Mouse (Mus musculus): Measurements from ENCODE around the gene Ms4a3. TPM values are rescaled to one million over a fixed set of nuclear protein-coding genes. Genes with fewer than 3 reads are reported as not detected.

Gene Ms4a3
- not detected in 2 replicates for polyA plus RNA-seq (2016; fragmentation: Nextera tagmentation; extraction: Ambion mirVana)

GRCm38 (mm10) chr19:11640732-11641131 is at the start of gene Ms4a3:
TSS of gene Ms4a3 (minus strand) at chr19:11640851.
- no peak for DNase-seq (ENCODE audit: low spot score)
- Histone ChIP-seq H3K9me3 (replicated peaks) (no peaks in the 10 kb centered on the region), H3K27me3 (ENCODE audit: low read depth, poor library complexity, severe bottlenecking) (no peaks in the 10 kb centered on the region), H3K36me3 (no peaks in the 10 kb centered on the region), H3K4me3 (no peak within 1 kb of the TSS), H3K27ac (no peak within 1 kb of the TSS), H3K4me1 (no peaks in the 10 kb centered on the region)
- WGBS = 73% methylated on average over 1 of the region's 1 CpGs

GRCm38 (mm10) chr19:11661562-11661961 is 20.9 kb upstream of the Ms4a3 start:
- DNase-seq (ENCODE audit: low spot score) = no peak
- no peak overlapping the region for H3K4me3 ChIP-seq
- H3K9me3 ChIP-seq (replicated peaks) = no peaks in the 10 kb centered on the region
- H3K4me1 ChIP-seq = no peaks in the 10 kb centered on the region
- no peak overlapping the region for H3K27ac ChIP-seq
- no peaks in the 10 kb centered on the region for H3K36me3 ChIP-seq
- H3K27me3 ChIP-seq (ENCODE audit: low read depth, poor library complexity, severe bottlenecking) = no peaks in the 10 kb centered on the region

- no peaks in the 10 kb centered on the region for H3K36me3 ChIP-seq
- H3K9me3 ChIP-seq (replicated peaks) = no peaks in the 10 kb centered on the region
- no peak within 1 kb of the TSS for H3K27ac ChIP-seq
- H3K4me3 ChIP-seq = no peak within 1 kb of the TSS
- no peak for DNase-seq (ENCODE audit: low spot score)
- H3K27me3 ChIP-seq (ENCODE audit: low read depth, poor library complexity, severe bottlenecking) = no peaks in the 10 kb centered on the region
- H3K4me1 ChIP-seq = no peaks in the 10 kb centered on the region
- WGBS = 94% methylated on average over 5 of the region's 5 CpGs
These were observed 19.8 kb upstream of the Ms4a3 start, which contains the start of gene Oosp2 for GRCm38 (mm10) chr19:11660459-11660858. TSS of gene Oosp2 (minus strand) at chr19:11660559.

- Histone ChIP-seq H3K9me3 (replicated peaks) (no peaks in the 10 kb centered on the region), H3K27me3 (ENCODE audit: low read depth, poor library complexity, severe bottlenecking) (no peaks in the 10 kb centered on the region), H3K4me1 (no peaks in the 10 kb centered on the region), H3K27ac (no peak overlapping the region), H3K36me3 (no peaks in the 10 kb centered on the region), H3K4me3 (no peak overlapping the region)
- no peak for DNase-seq (ENCODE audit: low spot score)
- WGBS = 86% methylated on average over 2 of the region's 2 CpGs
These were observed 18.5 kb upstream of the Ms4a3 start for GRCm38 (mm10) chr19:11659142-11659541.

GRCm38 (mm10) chr19:11649564-11649963 is 8.9 kb upstream of the Ms4a3 start:
- Histone ChIP-seq H3K9me3 (replicated peaks) (no peaks in the 10 kb centered on the region), H3K4me3 (no peak overlapping the region)
- 92% methylated on average over 4 of the region's 4 CpGs for WGBS

GRCm38 (mm10) chr19:11646166-11646565 is 5.5 kb upstream of the Ms4a3 start:
- H3K4me3 ChIP-seq = no peak overlapping the region
- no peak overlapping the region for H3K27ac ChIP-seq
- no peaks in the 10 kb centered on the region for H3K9me3 ChIP-seq (replicated peaks)
- 84% methylated on average over 3 of the region's 3 CpGs for WGBS
- DNase-seq (ENCODE audit: low spot score) = no peak
- H3K4me1 ChIP-seq = no peaks in the 10 kb centered on the region
- H3K27me3 ChIP-seq (ENCODE audit: low read depth, poor library complexity, severe bottlenecking) = no peaks in the 10 kb centered on the region
- no peaks in the 10 kb centered on the region for H3K36me3 ChIP-seq

More at GRCm38 (mm10) chr19:11649564-11649963, 8.9 kb upstream of the Ms4a3 start:
- Histone ChIP-seq H3K27ac (no peak overlapping the region), H3K4me1 (no peaks in the 10 kb centered on the region), H3K36me3 (no peaks in the 10 kb centered on the region), H3K27me3 (ENCODE audit: low read depth, poor library complexity, severe bottlenecking) (no peaks in the 10 kb centered on the region)
- DNase-seq (ENCODE audit: low spot score) = no peak

- 83% methylated on average over 4 of the region's 4 CpGs for whole genome bisulfite sequencing
These were observed 1.6 kb downstream of the Ms4a3 start for GRCm38 (mm10) chr19:11639038-11639437.

GRCm38 (mm10) chr19:11635572-11635971 is 5.1 kb downstream of the Ms4a3 start:
- H3K4me1 ChIP-seq = no peaks in the 10 kb centered on the region
- H3K9me3 ChIP-seq (replicated peaks) = no peaks in the 10 kb centered on the region
- no peak overlapping the region for H3K27ac ChIP-seq
- no peaks in the 10 kb centered on the region for H3K36me3 ChIP-seq
- no peak for DNase-seq (ENCODE audit: low spot score)
- no peaks in the 10 kb centered on the region for H3K27me3 ChIP-seq (ENCODE audit: low read depth, poor library complexity, severe bottlenecking)
- 83% methylated on average over 5 of the region's 5 CpGs for WGBS
- no peak overlapping the region for H3K4me3 ChIP-seq

More at GRCm38 (mm10) chr19:11639038-11639437, 1.6 kb downstream of the Ms4a3 start:
- no peak for DNase-seq (ENCODE audit: low spot score)
- Histone ChIP-seq H3K4me1 (no peaks in the 10 kb centered on the region), H3K4me3 (no peak overlapping the region), H3K9me3 (replicated peaks) (no peaks in the 10 kb centered on the region), H3K36me3 (no peaks in the 10 kb centered on the region), H3K27ac (no peak overlapping the region), H3K27me3 (ENCODE audit: low read depth, poor library complexity, severe bottlenecking) (no peaks in the 10 kb centered on the region)

GRCm38 (mm10) chr19:11634330-11634729 is 6.3 kb downstream of the Ms4a3 start:
- H3K27ac ChIP-seq = no peak overlapping the region
- H3K27me3 ChIP-seq (ENCODE audit: low read depth, poor library complexity, severe bottlenecking) = no peaks in the 10 kb centered on the region
- H3K9me3 ChIP-seq (replicated peaks) = no peaks in the 10 kb centered on the region
- DNase-seq (ENCODE audit: low spot score) = no peak
- 85% methylated on average over 2 of the region's 2 CpGs for WGBS
- no peaks in the 10 kb centered on the region for H3K36me3 ChIP-seq
- no peaks in the 10 kb centered on the region for H3K4me1 ChIP-seq
- no peak overlapping the region for H3K4me3 ChIP-seq

- Histone ChIP-seq H3K27me3 (ENCODE audit: low read depth, poor library complexity, severe bottlenecking) (no peaks in the 10 kb centered on the region), H3K4me3 (no peak overlapping the region), H3K9me3 (replicated peaks) (no peaks in the 10 kb centered on the region), H3K36me3 (no peaks in the 10 kb centered on the region), H3K4me1 (no peaks in the 10 kb centered on the region), H3K27ac (no peak overlapping the region)
- WGBS = 94% methylated on average over 1 of the region's 1 CpGs
- no peak for DNase-seq (ENCODE audit: low spot score)
These were observed 6.9 kb downstream of the Ms4a3 start for GRCm38 (mm10) chr19:11633732-11634131.

GRCm38 (mm10) chr19:11625231-11625630 is 15.4 kb downstream of the Ms4a3 start:
- no peak overlapping the region for H3K27ac ChIP-seq
- DNase-seq (ENCODE audit: low spot score) = no peak
- H3K9me3 ChIP-seq (replicated peaks) = no peaks in the 10 kb centered on the region
- H3K4me1 ChIP-seq = no peaks in the 10 kb centered on the region
- H3K4me3 ChIP-seq = no peak overlapping the region
- no peaks in the 10 kb centered on the region for H3K36me3 ChIP-seq
- WGBS = 67% methylated on average over 5 of the region's 5 CpGs
- H3K27me3 ChIP-seq (ENCODE audit: low read depth, poor library complexity, severe bottlenecking) = no peaks in the 10 kb centered on the region

GRCm38 (mm10) chr19:11624800-11625199 is 15.9 kb downstream of the Ms4a3 start:
- H3K36me3 ChIP-seq = no peaks in the 10 kb centered on the region
- DNase-seq (ENCODE audit: low spot score) = no peak
- no peaks in the 10 kb centered on the region for H3K9me3 ChIP-seq (replicated peaks)
- H3K27me3 ChIP-seq (ENCODE audit: low read depth, poor library complexity, severe bottlenecking) = no peaks in the 10 kb centered on the region
- no peak overlapping the region for H3K27ac ChIP-seq
- H3K4me1 ChIP-seq = no peaks in the 10 kb centered on the region
- no peak overlapping the region for H3K4me3 ChIP-seq

GRCm38 (mm10) chr19:11623551-11623950 is 17.1 kb downstream of the Ms4a3 start, which contains the start of gene Ms4a2:
TSS of gene Ms4a2 (minus strand) at chr19:11623719.
- DNase-seq (ENCODE audit: low spot score) = no peak
- Histone ChIP-seq H3K4me3 (no peak within 1 kb of the TSS), H3K4me1 (no peaks in the 10 kb centered on the region), H3K27me3 (ENCODE audit: low read depth, poor library complexity, severe bottlenecking) (no peaks in the 10 kb centered on the region), H3K27ac (no peak within 1 kb of the TSS), H3K36me3 (no peaks in the 10 kb centered on the region), H3K9me3 (replicated peaks) (no peaks in the 10 kb centered on the region)
- 89% methylated on average over 2 of the region's 2 CpGs for WGBS

GRCm38 (mm10) chr19:11617983-11618382 is 22.7 kb downstream of the Ms4a3 start:
- DNase-seq (ENCODE audit: low spot score) = no peak
- Histone ChIP-seq H3K27me3 (ENCODE audit: low read depth, poor library complexity, severe bottlenecking) (no peaks in the 10 kb centered on the region), H3K36me3 (no peaks in the 10 kb centered on the region), H3K4me1 (no peaks in the 10 kb centered on the region), H3K9me3 (replicated peaks) (no peaks in the 10 kb centered on the region), H3K27ac (no peak overlapping the region), H3K4me3 (no peak overlapping the region)

Measured in limb, embryonic 10.5 days (tissue).